Mouse (Mus musculus): ENCODE measurements around the gene Rnf31. TPM values are rescaled to one million over a fixed set of nuclear protein-coding genes. Genes with fewer than 3 reads are reported as not detected.

Gene Rnf31
- total and polyA plus RNA-seq, 3 experiments: 12.9 to 24.5 TPM; not detected in 1

DNA sequence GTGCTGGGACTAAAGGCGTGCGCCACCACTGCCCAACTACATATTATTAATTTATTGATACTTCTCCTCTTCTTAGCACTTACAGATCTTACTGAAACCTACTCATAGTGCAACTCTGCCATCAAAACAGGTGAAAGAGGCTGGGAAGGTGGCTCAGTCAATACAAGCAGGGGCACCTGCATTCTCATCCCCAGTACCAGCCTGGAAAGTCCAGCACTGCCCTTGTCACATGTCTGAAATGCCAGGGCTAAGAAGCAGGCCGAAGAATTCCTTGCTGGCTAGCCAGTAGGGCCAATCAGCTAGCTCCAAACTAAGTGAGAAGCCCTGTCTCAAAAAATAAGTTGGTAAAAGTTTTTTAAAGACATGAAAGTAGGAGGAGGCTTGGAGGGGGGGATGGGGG lies 33.9 kb upstream of the Rnf31 start:
- peaks cover 7 to 35% of the 10 kb centered on the region in 2 experiments; a peak in 3 of 4 replicates for H3K4me1 ChIP-seq (ENCODE audit: control insufficient read depth in 1 of 2, insufficient read depth in 2 of 2, low read length in 2 of 2)
- H3K4me3 ChIP-seq (ENCODE audit: control insufficient read depth in 1 of 2, insufficient read depth in 1 of 2, low read depth in 2 of 2, low read length in 2 of 2): no peak overlapping the region
- H3K9me3 ChIP-seq (replicated peaks; ENCODE audit: insufficient read depth, low read length): no peaks in the 10 kb centered on the region
- no peak for DNase-seq (ENCODE audit: low read depth, low spot score)
- TF ChIP-seq POLR2A (IDR thresholded peaks at IDR 0.05; ENCODE audit: control insufficient read depth in 1 of 2, insufficient read depth in 1 of 2, low read depth in 1 of 2, low read length in 2 of 2, poor library complexity in 1 of 2) (0 out of 4 replicates have a peak, but pooled peaks of 1 of the 2 experiments have one; percentile 6), UBTF (IDR thresholded peaks at IDR 0.05; ENCODE audit: borderline replicate concordance, insufficient read depth, low read depth, low read length) (no peak)
- peak overlapping the region; percentile 52 for H3K9ac ChIP-seq (ENCODE audit: control insufficient read depth, low read depth, low read length, poor library complexity, severe bottlenecking)
- H3K27ac ChIP-seq (ENCODE audit: control insufficient read depth, low read depth, low read length): peak overlapping the region; percentile 83
- no peaks in the 10 kb centered on the region; the same call in none of the 2 replicates for H3K79me2 ChIP-seq (ENCODE audit: control insufficient read depth, insufficient read depth, low read length, poor library complexity)
- no peaks in the 10 kb centered on the region for H3K27me3 ChIP-seq (ENCODE audit: control insufficient read depth in 1 of 2, insufficient read depth in 2 of 2, low read length in 2 of 2)
- H3K36me3 ChIP-seq (ENCODE audit: control insufficient read depth in 1 of 2, insufficient read depth in 2 of 2, low read length in 2 of 2): peaks cover 0 to 36% of the 10 kb centered on the region in 2 experiments; a peak in 2 of 4 replicates

DNA sequence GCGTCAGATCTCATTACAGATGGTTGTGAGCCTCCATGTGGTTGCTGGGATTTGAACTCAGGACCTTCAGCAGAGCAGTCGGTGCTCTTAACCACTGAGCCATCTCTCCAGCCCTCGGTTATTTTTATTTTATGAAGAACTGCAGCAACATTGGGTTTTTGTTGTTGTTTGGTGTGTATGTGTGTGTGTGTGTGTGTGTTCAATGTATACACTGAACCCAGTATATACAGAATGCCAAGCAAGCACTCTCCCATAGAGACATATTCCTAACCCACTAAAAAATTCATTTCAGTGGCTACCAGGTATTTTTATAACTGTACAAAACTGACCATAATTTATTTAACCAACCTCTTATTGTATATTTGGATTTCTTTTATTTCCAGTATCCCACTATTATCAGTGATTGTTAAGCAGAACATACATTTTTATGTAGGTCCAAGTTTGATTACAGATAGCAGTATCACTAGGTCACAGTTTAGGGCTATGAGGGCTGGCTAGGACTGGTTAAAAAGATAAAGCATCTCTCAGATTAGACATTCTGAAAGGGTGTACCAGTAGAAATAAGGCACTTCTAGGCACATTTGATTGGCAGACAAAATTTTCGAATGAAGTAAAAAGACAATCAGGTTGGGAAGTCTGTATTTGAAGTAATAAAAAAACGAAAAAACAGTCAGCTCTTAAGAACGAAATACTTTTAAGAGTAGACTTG lies 32.6 kb upstream of the Rnf31 start:
- Histone ChIP-seq H3K9ac (ENCODE audit: control insufficient read depth, low read depth, low read length, poor library complexity, severe bottlenecking) (peak overlapping the region; percentile 75), H3K4me1 (ENCODE audit: control insufficient read depth in 1 of 2, insufficient read depth in 2 of 2, low read length in 2 of 2) (peaks cover 7 to 35% of the 10 kb centered on the region in 2 experiments; a peak in 3 of 4 replicates), H3K36me3 (ENCODE audit: control insufficient read depth in 1 of 2, insufficient read depth in 2 of 2, low read length in 2 of 2) (peaks cover 0 to 32% of the 10 kb centered on the region in 2 experiments; a peak in 2 of 4 replicates), H3K9me3 (replicated peaks; ENCODE audit: insufficient read depth, low read length) (no peaks in the 10 kb centered on the region), H3K79me2 (ENCODE audit: control insufficient read depth, insufficient read depth, low read length, poor library complexity) (no peaks in the 10 kb centered on the region; the same call in none of the 2 replicates), H3K4me3 (ENCODE audit: control insufficient read depth in 1 of 2, insufficient read depth in 1 of 2, low read depth in 2 of 2, low read length in 2 of 2) (peak overlapping the region in 1 of 2 experiments; percentile 81; a peak in 2 of 4 replicates), H3K27ac (ENCODE audit: control insufficient read depth, low read depth, low read length) (peak overlapping the region; percentile 87), H3K27me3 (ENCODE audit: control insufficient read depth in 1 of 2, insufficient read depth in 2 of 2, low read length in 2 of 2) (no peaks in the 10 kb centered on the region)
- DNase-seq (ENCODE audit: low read depth, low spot score): peak; percentile 63
- peak; percentile 87 for TF ChIP-seq TBP (IDR thresholded peaks at IDR 0.05; ENCODE audit: low read depth, low read length)
- TF ChIP-seq USF1 (IDR thresholded peaks at IDR 0.05; ENCODE audit: low read depth, low read length): no peak
- TF ChIP-seq POLR2AphosphoS5 (IDR thresholded peaks at IDR 0.05; ENCODE audit: borderline replicate concordance, low read depth, low read length): no peak
- TF ChIP-seq SIN3A (IDR thresholded peaks at IDR 0.05; ENCODE audit: low read length): no peak
- TF ChIP-seq ZC3H11A (IDR thresholded peaks at IDR 0.05; ENCODE audit: low read depth, low read length): no peak
- no peak for TF ChIP-seq POLR2AphosphoS2 (IDR thresholded peaks at IDR 0.05; ENCODE audit: low read length)
- no peak for TF ChIP-seq MYC (IDR thresholded peaks at IDR 0.05; ENCODE audit: low read depth, low read length)
- TF ChIP-seq MYB (IDR thresholded peaks at IDR 0.05; ENCODE audit: low read depth, low read length): no peak
- TF ChIP-seq CHD2 (IDR thresholded peaks at IDR 0.05; ENCODE audit: low read length): no peak
- no peak for TF ChIP-seq KAT2A (conservative IDR thresholded peaks at IDR 0.05; ENCODE audit: low read depth, low read length)
- TF ChIP-seq TAL1 (IDR thresholded peaks at IDR 0.05; ENCODE audit: low read length): peak; percentile 70
- TF ChIP-seq ZNF384 (IDR thresholded peaks at IDR 0.05; ENCODE audit: low read depth, low read length): no peak; the same call in 1 of the 2 replicates
- TF ChIP-seq JUND (IDR thresholded peaks at IDR 0.05; ENCODE audit: low read depth, low read length): no peak
- peak; percentile 10; the same call in 1 of the 2 replicates for TF ChIP-seq BHLHE40 (IDR thresholded peaks at IDR 0.05; ENCODE audit: borderline replicate concordance, low read depth, low read length)
- no peak for TF ChIP-seq E2F4 (IDR thresholded peaks at IDR 0.05; ENCODE audit: borderline replicate concordance, low read depth, low read length)
- TF ChIP-seq MXI1 (IDR thresholded peaks at IDR 0.05; ENCODE audit: low read depth, low read length): no peak; the same call in 1 of the 2 replicates
- TF ChIP-seq TCF12 (IDR thresholded peaks at IDR 0.05; ENCODE audit: low read depth, low read length): peak; percentile 96
- TF ChIP-seq SMC3 (IDR thresholded peaks at IDR 0.05; ENCODE audit: low read depth, low read length): no peak
- TF ChIP-seq MAFK (IDR thresholded peaks at IDR 0.05; ENCODE audit: borderline replicate concordance, low read depth, low read length): no peak
- no peak for TF ChIP-seq MAZ (IDR thresholded peaks at IDR 0.05; ENCODE audit: low read depth, low read length)
- no peak for TF ChIP-seq MEF2A (IDR thresholded peaks at IDR 0.05; ENCODE audit: extremely low read depth, insufficient replicate concordance, low read depth, low read length, poor library complexity, severe bottlenecking)
- TF ChIP-seq ZMIZ1 (IDR thresholded peaks at IDR 0.05; ENCODE audit: low read depth, low read length): 0 out of 2 replicates have a peak, but pooled peaks have one; percentile 7
- no peak for TF ChIP-seq NRF1 (IDR thresholded peaks at IDR 0.05; ENCODE audit: insufficient read depth, low read depth, low read length, poor library complexity, severe bottlenecking)
- TF ChIP-seq CTCF (IDR thresholded peaks at IDR 0.05 in 2 of 3, conservative IDR thresholded peaks at IDR 0.05 in 1 of 3; ENCODE audit: control insufficient read depth in 1 of 3, insufficient read depth in 1 of 3, low read depth in 2 of 3, low read length in 3 of 3, poor library complexity in 1 of 3, severe bottlenecking in 1 of 3): no peak
- TF ChIP-seq EP300 (IDR thresholded peaks at IDR 0.05; ENCODE audit: low read depth in 1 of 2, low read length in 2 of 2): peak; percentile 88 to 92
- no peak for TF ChIP-seq ZKSCAN1 (IDR thresholded peaks at IDR 0.05; ENCODE audit: low read depth, low read length)
- no peak; the same call in 1 of the 2 replicates for TF ChIP-seq CHD1 (IDR thresholded peaks at IDR 0.05; ENCODE audit: low read depth, low read length)
- TF ChIP-seq MAX (IDR thresholded peaks at IDR 0.05; ENCODE audit: low read length): no peak
